Mouse (Mus musculus): ENCODE data around the gene Magi2.
"Not testable (repeated sequence)": the region's sequence is repeated elsewhere in the genome, so short reads cannot be mapped to it uniquely, and the experiment has no call there.

Gene Magi2

GRCm38 (mm10) chr5:20675163-20675665 lies 1448.4 kb downstream of the Magi2 start:
- DNase-seq: no peak

GRCm38 (mm10) chr5:20676193-20676871 lies 1449.5 kb downstream of the Magi2 start:
- DNase-seq: peak; percentile 56

GRCm38 (mm10) chr5:20677246-20677645 lies 1450.4 kb downstream of the Magi2 start:
- no peak for DNase-seq

DNA sequence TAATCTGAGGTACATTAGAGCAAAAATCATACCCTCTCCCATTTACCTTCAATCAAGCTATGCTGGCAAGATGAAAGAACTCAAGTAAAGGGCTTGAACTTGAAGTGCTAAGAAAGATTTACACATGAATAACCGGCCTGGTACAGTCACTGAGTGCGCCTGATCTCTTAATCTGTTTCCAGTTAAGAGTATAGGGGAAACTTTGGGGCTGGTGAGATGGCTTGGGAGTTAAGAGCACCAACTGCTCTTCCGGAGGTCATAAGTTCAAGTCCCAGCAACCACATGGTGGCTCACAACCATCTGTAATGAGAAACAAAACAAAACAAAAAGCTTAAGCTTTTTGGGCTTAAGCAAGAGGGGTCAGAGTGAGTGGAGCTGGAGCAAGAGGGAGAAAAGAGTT lies 1451.7 kb downstream of the Magi2 start:
- DNase-seq: no peak

- DNase-seq: no peak
Observed at GRCm38 (mm10) chr5:20679920-20680319, 1453.1 kb downstream of the Magi2 start.

- DNase-seq: no peak
Observed at GRCm38 (mm10) chr5:20680833-20681530, 1454.1 kb downstream of the Magi2 start.

DNA sequence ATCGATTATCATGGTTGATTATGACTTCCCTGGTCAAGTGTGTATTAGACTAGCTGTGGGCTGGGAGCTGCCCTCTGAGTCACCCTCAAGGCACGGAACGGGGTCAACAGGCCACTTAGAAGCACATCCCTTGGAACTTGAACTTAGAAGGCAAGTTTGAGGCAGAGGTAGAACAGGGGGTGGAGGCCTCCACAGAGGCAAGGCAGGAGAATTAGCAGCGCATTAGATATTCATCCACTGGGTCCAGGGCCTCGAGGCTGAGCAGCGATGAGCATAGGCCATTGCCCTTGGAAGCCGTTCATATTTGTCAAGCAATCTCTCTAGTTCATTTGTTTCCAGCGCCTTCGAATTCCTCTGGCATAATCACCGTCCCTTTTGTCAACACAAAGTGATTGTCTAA lies 1454.8 kb downstream of the Magi2 start:
- no peak for DNase-seq

DNA sequence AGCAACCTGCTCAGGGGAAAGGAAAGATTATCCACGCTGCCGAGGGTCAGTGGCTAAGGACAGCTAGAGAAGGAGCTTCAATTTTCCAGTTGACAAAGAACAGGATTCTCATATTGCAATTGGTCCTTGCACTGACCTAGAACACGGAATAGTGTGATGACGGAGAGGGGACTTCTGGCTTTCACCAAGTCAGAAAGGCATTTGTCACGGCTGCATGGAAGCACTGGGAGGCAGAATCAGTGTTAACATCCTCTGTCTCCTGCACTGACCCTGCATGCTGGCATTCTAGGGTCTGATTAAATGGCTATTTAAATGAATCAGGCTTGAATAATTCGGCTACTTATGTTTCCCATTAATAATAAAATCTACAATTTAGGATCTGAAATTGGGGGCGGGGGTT lies 1455.4 kb downstream of the Magi2 start:
- peak; percentile 23 for DNase-seq

DNA sequence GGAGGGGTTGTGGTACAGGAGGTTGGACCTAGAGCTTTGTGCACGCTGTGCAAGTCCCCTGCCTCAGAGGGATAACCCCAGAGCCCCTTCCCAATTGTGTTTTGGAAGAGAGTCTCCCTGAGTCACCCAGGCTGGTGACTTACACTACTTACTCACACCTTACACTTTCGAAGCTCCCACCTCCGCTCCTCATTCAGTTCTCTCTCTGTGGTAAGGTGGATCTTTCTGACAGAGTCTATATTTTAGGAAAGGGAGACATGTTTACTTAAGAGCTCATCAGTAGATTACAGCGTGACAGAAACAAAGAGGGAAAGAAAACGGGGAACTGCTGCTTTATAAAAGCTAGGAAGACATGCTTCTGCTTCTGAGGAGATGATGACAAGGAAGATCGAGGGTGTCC lies 1457.3 kb downstream of the Magi2 start:
- DNase-seq: no peak

- DNase-seq: no peak
Observed at GRCm38 (mm10) chr5:20692230-20692629, 1465.4 kb downstream of the Magi2 start.

- DNase-seq: no peak
Observed at GRCm38 (mm10) chr5:20699116-20699515, 1472.3 kb downstream of the Magi2 start.

DNA sequence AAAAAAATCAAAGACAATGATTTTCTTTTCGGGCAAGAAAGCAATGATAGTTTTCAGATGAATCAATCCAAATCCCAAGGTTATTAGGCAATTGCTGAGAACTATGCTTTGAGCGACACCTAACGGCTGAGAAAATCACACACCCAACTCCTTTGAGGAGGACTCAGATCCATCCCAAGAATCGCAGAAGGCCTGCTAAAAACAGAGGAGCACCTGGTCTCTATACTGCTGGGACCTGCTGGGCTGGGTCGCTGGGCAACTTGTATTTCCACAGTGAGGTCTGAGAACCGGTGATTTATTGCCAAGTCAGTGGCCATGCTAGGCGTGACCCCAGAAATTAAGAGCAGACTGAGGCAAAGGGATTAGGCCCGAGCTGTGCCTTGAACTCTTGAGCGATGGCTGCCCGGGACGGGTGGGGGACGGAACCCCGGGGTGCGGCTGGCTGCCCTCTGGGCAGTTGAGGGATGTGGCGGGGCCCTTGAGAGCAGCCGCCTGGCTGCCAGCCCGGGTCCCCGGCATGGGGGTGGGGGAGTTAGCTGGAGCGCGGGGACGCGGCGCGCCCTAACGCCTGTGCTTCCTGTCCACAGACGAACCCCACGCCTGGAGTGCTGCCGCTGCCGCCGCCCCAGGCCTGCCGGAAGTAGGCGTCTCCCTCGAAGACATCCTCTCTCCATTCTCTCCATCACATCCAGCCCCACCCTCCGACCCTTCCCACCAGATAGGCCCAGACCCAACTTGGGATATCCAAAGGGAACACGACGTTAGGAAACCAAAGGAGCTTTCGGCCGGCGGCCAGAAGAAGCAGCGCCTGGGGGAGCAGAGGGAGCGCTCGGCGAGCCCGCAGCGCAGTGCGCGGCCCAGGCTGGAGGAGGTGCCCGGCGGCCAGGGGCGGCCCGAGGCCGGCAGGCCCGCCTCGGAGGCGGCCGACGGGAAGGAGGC lies 1474.9 kb downstream of the Magi2 start:
- peak; percentile 94 for DNase-seq

- DNase-seq: peak; percentile 76
Observed at GRCm38 (mm10) chr5:20702480-20703303, 1475.9 kb downstream of the Magi2 start.

DNA sequence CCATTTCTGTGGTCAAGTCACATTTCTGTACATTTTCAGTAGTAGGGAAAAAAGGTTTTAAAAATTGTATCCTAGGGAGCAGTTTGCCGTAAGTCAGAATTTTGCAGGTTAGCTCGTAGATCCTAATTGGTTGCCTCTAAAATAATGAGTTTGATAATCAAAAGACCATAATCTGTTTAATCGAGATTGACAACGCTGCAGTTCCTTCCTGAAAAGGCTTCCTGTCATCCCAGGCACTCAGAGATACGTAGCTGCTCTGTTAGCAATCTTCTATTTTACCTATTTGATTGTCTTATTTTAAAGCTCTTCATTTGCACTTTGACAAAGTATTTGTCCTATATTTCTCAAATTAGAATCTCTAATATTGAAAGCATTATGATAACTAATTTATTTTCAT lies 1476.5 kb downstream of the Magi2 start:
- no peak for DNase-seq

- no peak for DNase-seq
Observed at GRCm38 (mm10) chr5:20703971-20704575, 1477.2 kb downstream of the Magi2 start.

- no peak for DNase-seq
Observed at GRCm38 (mm10) chr5:20704886-20705285, 1478.0 kb downstream of the Magi2 start.

DNA sequence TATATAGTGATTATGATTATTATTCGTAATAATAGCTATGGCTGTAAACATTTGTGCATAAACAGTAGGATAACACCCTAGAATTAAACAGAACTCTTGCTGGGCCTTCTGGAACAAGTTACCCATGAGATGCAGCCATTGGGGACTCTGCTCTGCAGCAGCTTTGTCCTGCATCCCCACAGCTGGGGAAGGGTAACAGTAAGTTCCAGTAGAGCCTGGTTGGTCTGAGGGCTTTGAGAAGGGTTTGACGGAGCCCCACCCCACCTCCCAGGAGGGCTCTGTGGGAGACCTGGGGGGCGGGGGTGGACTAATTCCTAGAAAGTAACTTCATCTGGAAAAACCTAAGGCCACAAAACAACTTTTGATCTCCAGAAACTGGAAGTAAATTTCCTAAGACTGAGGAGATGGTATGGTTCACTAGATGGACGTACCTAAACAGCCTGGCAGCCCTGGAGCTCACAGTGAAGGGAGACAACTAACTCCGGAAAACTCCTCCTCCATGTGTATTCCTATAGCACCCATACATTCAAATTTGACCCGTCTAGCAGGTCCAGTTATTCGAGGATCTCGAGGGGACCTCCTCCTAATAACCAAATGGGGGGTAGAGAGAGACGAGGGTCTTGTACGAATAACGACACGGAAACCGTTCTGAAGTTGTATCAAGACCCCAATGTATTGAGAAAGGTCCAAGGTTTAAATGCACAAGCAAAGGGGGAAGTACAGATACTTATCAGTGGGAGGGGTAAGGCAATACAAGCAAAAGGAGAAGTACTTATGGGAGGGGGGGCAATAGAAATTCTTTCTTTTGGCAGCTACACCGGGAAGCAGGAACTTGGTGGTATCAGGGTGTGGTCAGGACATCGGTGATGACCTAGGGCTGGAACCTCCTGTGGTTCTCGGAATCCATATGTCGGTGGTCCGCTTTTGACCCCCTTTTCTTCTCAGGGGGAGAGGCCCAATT lies 1479.8 kb downstream of the Magi2 start:
- not testable (repeated sequence) for DNase-seq

DNA sequence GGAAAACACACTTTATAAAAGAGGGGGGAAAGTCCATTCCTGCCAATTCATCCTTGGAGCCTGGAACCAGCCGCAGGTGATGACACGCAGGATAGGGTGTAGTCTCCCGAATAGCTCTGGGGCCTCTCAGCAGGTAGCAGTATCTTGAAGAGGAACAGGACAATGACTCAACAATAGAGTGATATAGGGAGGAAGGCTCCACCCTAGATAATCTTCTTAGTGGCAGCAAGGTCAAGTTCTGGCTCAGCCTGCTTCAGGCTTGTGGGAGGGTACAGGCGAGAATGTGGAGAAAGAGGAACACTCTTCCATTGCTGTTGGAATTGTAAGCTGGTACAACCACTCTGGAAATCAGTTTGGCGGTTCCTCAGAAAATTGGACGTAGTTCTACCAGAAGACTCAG lies 1484.0 kb downstream of the Magi2 start:
- not testable (repeated sequence) for DNase-seq

DNA sequence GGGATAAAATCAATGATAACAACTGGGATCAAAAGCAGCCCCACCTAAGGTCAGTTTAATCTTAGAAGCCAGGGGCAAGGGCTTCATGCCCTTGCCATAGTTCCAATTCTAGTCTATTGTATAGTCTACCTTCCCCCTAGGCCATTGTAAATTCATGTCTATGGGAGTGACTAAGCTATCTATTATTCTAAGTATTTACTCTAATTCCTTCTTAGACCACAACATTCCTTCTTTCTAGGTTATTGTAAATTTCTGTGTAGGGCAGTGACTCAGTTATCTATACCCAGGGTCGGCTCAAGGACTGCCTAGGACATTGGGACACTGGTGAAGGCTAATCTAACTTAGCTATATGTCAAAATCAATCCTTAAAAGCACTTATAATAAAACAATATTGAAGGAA lies 1487.8 kb downstream of the Magi2 start:
- DNase-seq: not testable (repeated sequence)

DNA sequence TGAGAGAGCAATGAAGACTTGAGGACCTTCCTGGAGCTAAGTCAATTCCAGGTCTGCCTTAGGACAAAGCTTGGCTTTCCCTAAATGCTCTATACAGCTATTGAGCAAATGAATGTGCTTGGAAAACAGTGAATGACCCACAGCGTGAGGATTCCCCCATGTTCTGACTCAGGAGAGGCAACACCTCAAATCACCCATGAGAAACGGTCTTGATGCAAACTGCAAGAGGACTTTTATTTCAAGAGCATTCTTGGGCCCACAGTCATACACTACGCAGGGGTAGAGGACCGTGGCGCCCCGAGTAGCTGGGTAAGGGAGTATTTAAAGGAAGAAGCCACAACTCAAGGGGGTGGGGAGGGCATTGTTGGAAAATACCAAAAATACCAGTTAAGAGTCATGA lies 1489.1 kb downstream of the Magi2 start:
- not testable (repeated sequence) for DNase-seq
